Mouse (Mus musculus) limb, embryonic 14.5 days (tissue): Measurements from ENCODE around the gene Arrdc1. TPM values are rescaled to one million over a fixed set of nuclear protein-coding genes. Genes with fewer than 3 reads are reported as not detected.

Experiments
- ATAC-seq: fragments of 200-750 bp; cut with Nextera tagmentation; 2 replicates; pipeline ENCODE4 v1.8.0; 2017; ENCODE audit warnings: low read depth, moderate number of reproducible peaks, moderate TSS enrichment; ENCODE audit not compliant: low FRiP score
- DNase-seq: peaks from one replicate; pipeline ENCODE4 v3.0.0-alpha.2; 2015; ENCODE audit warnings: low spot score
- H3K27ac ChIP-seq: fragments of 300-500 bp; sonication (generic); replicated peaks from 2 replicates; pipeline ENCODE4 v1.5.1; 2014; ENCODE audit warnings: low read depth, mild to moderate bottlenecking, low read length, moderate library complexity, mixed read lengths
- H3K27me3 ChIP-seq: fragments of 300-500 bp; sonication (generic); 2 replicates; pipeline ENCODE4 v1.6.1; 2014; ENCODE audit warnings: low read length, mixed read lengths; ENCODE audit not compliant: control insufficient read depth, insufficient read depth
- H3K36me3 ChIP-seq: fragments of 300-500 bp; sonication (generic); 2 replicates; pipeline ENCODE4 v1.6.1; 2014; ENCODE audit warnings: mild to moderate bottlenecking, low read length, moderate library complexity, mixed read lengths; ENCODE audit not compliant: control insufficient read depth, insufficient read depth
- H3K4me1 ChIP-seq: fragments of 300-500 bp; sonication (generic); 2 replicates; pipeline ENCODE4 v1.6.1; 2014; ENCODE audit warnings: antibody characterized with exemption, low read length, mixed read lengths; ENCODE audit not compliant: control insufficient read depth, insufficient read depth
- H3K4me2 ChIP-seq: fragments of 300-500 bp; sonication (generic); replicated peaks from 2 replicates; pipeline ENCODE4 v1.6.1; 2014; ENCODE audit warnings: low read depth, mild to moderate bottlenecking, low read length, moderate library complexity; ENCODE audit not compliant: severe bottlenecking
- H3K4me3 ChIP-seq: fragments of 300-500 bp; sonication (generic); replicated peaks from 2 replicates; pipeline ENCODE4 v1.5.1; 2014; ENCODE audit warnings: low read length
- H3K9ac ChIP-seq: fragments of 300-500 bp; sonication (generic); 2 replicates; pipeline ENCODE4 v1.6.1; 2014; ENCODE audit warnings: mild to moderate bottlenecking, low read depth, low read length, moderate library complexity; ENCODE audit not compliant: severe bottlenecking
- H3K9me3 ChIP-seq: fragments of 300-500 bp; sonication (generic); 2 replicates; pipeline ENCODE4 v1.6.1; 2016; ENCODE audit warnings: low read length; ENCODE audit not compliant: control insufficient read depth
- POLR2A ChIP-seq: fragments of 200-500 bp; IDR thresholded peaks from 2 replicates; pipeline ENCODE4 v1.8.0; 2012; ENCODE audit warnings: inconsistent platforms, mild to moderate bottlenecking, moderate library complexity, borderline replicate concordance; ENCODE audit not compliant: insufficient read depth, insufficient read length; ENCODE audit errors: extremely low read depth
- WGBS: fragments of 180-500 bp; shearing (Covaris S2); extraction: QIAGEN DNeasy Blood & Tissue Kit; methylation state at CpG from one replicate; pipeline ENCODE4 v1.1.7; 2014; 5-methylcytosine and 5-hydroxymethylcytosine counted together
- polyA plus RNA-seq, 2 experiments: library from polyadenylated mRNA; depleted of rRNA in 1 of 2; stranded (reverse) in 1 of 2; unstranded in 1 of 2; fragments of >200 nt; fragmentation: Nextera tagmentation in 1 of 2; extraction: Ambion mirVana in 1 of 2; gene quantifications; 2 replicates each; pipeline versions ENCODE4 v1.2.1 to v1.2.3; 2012 to 2014

Gene Arrdc1
- polyA plus RNA-seq, 2 experiments: 34.1 to 65.0 TPM

- no peak overlapping the region for H3K4me3 ChIP-seq
- WGBS: 84% methylated on average over 4 of the region's 4 CpGs
- H3K4me1 ChIP-seq: no peaks in the 10 kb centered on the region
- no peak overlapping the region for H3K27ac ChIP-seq
- H3K4me2 ChIP-seq: no peak overlapping the region
- DNase-seq (no peak), ATAC-seq (no peak)
- H3K36me3 ChIP-seq: 0 out of 2 replicates have a peak, but pooled peaks cover 7% of the 10 kb centered on the region
- H3K9ac ChIP-seq: no peak overlapping the region
- no peaks in the 10 kb centered on the region for H3K9me3 ChIP-seq
- no peaks in the 10 kb centered on the region for H3K27me3 ChIP-seq
- no peak for TF ChIP-seq POLR2A
Observed at GRCm38 (mm10) chr2:24912189-24912588, 22.9 kb downstream of the Arrdc1 start.

GRCm38 (mm10) chr2:24910481-24910880 lies 24.6 kb downstream of the Arrdc1 start:
- Histone ChIP-seq H3K9ac (no peak overlapping the region), H3K27ac (no peak overlapping the region), H3K4me1 (no peaks in the 10 kb centered on the region), H3K36me3 (0 out of 2 replicates have a peak, but pooled peaks cover 7% of the 10 kb centered on the region), H3K27me3 (no peaks in the 10 kb centered on the region), H3K4me2 (no peak overlapping the region), H3K4me3 (no peak overlapping the region), H3K9me3 (no peaks in the 10 kb centered on the region)
- WGBS: 92% methylated on average over 4 of the region's 4 CpGs
- ATAC-seq (no peak), DNase-seq (no peak)
- TF ChIP-seq POLR2A: no peak

GRCm38 (mm10) chr2:24905653-24906155 lies 29.3 kb downstream of the Arrdc1 start:
- no peak overlapping the region for H3K4me3 ChIP-seq
- WGBS: 48% methylated on average over 2 of the region's 2 CpGs
- no peaks in the 10 kb centered on the region for H3K36me3 ChIP-seq
- DNase-seq (no peak), ATAC-seq (no peak)
- no peak overlapping the region for H3K9ac ChIP-seq
- H3K27me3 ChIP-seq: no peaks in the 10 kb centered on the region
- no peaks in the 10 kb centered on the region for H3K4me1 ChIP-seq
- H3K9me3 ChIP-seq: no peaks in the 10 kb centered on the region
- H3K4me2 ChIP-seq: no peak overlapping the region
- TF ChIP-seq POLR2A: no peak
- no peak overlapping the region for H3K27ac ChIP-seq

- H3K27ac ChIP-seq: no peak overlapping the region
- 90% methylated on average over 11 of the region's 11 CpGs for WGBS
- no peak overlapping the region for H3K4me2 ChIP-seq
- no peak overlapping the region for H3K9ac ChIP-seq
- H3K27me3 ChIP-seq: no peaks in the 10 kb centered on the region
- no peak overlapping the region for H3K4me3 ChIP-seq
- DNase-seq: no peak
- no peaks in the 10 kb centered on the region for H3K4me1 ChIP-seq
- H3K9me3 ChIP-seq: no peaks in the 10 kb centered on the region
- no peaks in the 10 kb centered on the region for H3K36me3 ChIP-seq
- no peak for ATAC-seq
- TF ChIP-seq POLR2A: no peak
Observed at GRCm38 (mm10) chr2:24904823-24905652, 30.0 kb downstream of the Arrdc1 start.

- TF ChIP-seq POLR2A: no peak
- no peak for DNase-seq
- Histone ChIP-seq H3K27ac (no peak overlapping the region), H3K4me2 (no peak overlapping the region), H3K27me3 (no peaks in the 10 kb centered on the region), H3K4me1 (no peaks in the 10 kb centered on the region), H3K4me3 (no peak overlapping the region), H3K9me3 (no peaks in the 10 kb centered on the region), H3K36me3 (0 out of 2 replicates have a peak, but pooled peaks cover 4% of the 10 kb centered on the region), H3K9ac (no peak overlapping the region)
- ATAC-seq: no peak
- WGBS: 80% methylated on average over 6 of the region's 6 CpGs
Observed at GRCm38 (mm10) chr2:24902999-24903398, 32.1 kb downstream of the Arrdc1 start.
